Mouse (Mus musculus) heart, postnatal 25 days (tissue): ENCODE data around the gene Sycp2l. TPM values are rescaled to one million over a fixed set of nuclear protein-coding genes. Genes with fewer than 3 reads are reported as not detected.

ENCODE experiments used
- DNase-seq: peaks from one replicate; pipeline ENCODE4 v3.0.0; 2022; ENCODE audit warnings: low spot score
- intact Hi-C: fragments of 180-260 bp; cut with DNase I; formaldehyde crosslinking; loops from one replicate; pipeline ENCODE4 v1.15.1; 2025
- total RNA-seq, 2 experiments: library from RNA; stranded (reverse); gene quantifications; 2 replicates each; pipeline ENCODE4 v1.2.3; 2021

Gene Sycp2l
- total RNA-seq = not detected

GRCm38 (mm10) chr13:41113940-41114339 is at the start of gene Sycp2l:
Sycp2l (plus strand) TSS chr13:41114307.
- intact Hi-C loops = no loop called here
- DNase-seq = no peak

- DNase-seq = no peak
- intact Hi-C loops = no loop called here
These were observed 46.5 kb upstream of the Sycp2l start for GRCm38 (mm10) chr13:41067618-41068017.

DNA sequence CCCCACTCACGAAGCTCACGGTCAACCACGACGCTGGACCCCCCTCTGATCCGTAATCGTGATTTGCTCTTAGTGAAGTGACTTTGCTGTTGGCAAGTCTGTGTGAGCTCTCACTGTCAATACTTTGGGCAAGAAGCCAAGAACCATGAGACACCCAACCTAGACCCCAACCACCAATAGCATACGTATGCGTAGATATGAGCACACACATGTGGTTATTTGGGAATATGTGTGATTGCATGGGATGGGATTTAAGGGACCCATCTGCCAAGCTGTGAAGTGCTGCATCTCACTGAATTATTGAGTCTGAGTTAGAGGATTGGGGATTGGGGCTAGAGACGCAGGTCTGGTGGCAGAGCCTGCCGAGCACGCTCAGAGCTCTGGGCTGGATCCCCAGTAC is 42.5 kb upstream of the Sycp2l start:
- intact Hi-C loops = no loop called here
- no peak for DNase-seq

DNA sequence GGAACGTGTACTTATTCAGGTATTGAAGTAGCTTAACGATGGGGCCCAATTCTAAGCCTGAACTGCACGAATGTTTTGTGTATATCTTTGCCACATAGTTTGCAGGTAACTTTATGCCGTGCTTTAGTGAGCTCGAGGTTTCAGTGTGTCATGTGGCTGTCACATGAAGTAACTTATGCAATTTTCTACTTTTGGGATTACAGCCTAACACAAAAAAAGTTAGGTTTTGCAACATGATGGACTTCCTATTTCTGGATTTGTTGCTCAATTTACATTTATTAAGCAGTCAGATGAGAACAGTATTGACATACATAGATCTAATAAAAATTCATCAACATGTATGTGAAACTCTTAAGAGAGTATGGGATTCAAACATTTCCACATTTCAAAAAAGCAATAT is 40.3 kb upstream of the Sycp2l start:
- intact Hi-C loops = no loop called here
- DNase-seq = no peak

GRCm38 (mm10) chr13:41077921-41078320 is 36.2 kb upstream of the Sycp2l start:
- DNase-seq = no peak
- intact Hi-C loops = no loop called here

DNA sequence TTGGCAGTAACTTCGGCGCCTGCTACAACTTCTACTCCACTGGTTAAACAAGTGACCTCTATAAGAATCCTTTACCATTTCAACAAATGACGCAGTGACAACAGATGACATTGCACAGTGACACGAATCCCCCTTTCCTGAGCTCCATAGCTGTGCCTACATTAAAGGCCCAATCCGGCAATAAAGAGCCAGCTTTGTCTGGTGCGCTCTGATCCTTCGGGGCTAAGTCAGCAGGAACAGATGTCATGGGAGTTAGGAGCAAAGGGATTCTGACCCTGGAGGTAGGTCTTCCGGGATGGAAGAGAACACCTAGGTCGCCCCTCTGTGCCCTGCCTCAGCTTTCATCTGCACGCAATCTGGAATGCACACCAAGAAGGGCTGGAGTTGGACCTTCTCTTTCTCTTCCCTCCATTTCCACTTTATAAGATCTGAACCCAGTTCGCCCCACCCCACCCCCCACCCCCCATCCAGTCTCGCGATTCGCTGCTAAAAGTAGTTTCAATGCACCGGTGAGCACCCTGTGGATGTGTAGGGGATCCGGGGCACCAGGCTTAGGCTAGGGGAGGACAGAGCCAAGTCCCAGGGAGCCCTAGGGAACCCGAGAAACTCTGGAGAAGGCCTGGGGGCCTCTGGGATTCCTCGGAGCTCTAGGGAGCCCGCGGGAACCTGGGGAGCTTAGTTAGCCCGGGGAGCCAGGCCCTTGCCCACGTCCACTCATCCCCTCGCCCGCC is 35.3 kb upstream of the Sycp2l start:
- intact Hi-C loops = no loop called here
- DNase-seq = no peak

GRCm38 (mm10) chr13:41079421-41079780 is 34.7 kb upstream of the Sycp2l start, which contains the start of gene Mak:
Mak (minus strand) TSS chr13:41079706.
- intact Hi-C loops = no loop called here
- no peak for DNase-seq

GRCm38 (mm10) chr13:41079859-41080258 is 34.2 kb upstream of the Sycp2l start:
- intact Hi-C loops = no loop called here
- no peak for DNase-seq

DNA sequence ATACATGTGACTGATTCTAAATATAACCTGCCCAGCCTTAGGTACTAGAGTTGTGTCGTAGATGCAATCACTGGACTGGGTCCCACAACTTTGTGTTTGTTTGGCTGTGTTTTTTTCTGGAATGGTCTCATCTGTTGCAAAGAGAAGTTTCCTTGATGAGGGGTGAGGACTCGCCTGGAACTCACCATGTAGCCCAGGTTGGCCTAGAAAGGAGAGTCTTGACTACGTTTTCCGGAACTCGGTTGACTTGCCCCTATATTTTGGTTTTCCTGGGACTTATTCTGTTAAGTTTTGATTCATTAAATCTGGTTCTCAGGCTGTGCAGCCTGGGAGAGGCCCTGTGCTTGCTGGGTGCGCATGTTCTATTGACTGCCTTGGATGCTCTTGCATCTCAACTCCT is 33.4 kb upstream of the Sycp2l start:
- intact Hi-C loops = no loop called here
- no peak for DNase-seq

- DNase-seq = no peak
- intact Hi-C loops = loop anchor here (2.0 kb wide), 1 partner anchor 154 kb away; no protein-coding TSS in a partner anchor
These were observed 29.6 kb upstream of the Sycp2l start for GRCm38 (mm10) chr13:41084521-41084920.

DNA sequence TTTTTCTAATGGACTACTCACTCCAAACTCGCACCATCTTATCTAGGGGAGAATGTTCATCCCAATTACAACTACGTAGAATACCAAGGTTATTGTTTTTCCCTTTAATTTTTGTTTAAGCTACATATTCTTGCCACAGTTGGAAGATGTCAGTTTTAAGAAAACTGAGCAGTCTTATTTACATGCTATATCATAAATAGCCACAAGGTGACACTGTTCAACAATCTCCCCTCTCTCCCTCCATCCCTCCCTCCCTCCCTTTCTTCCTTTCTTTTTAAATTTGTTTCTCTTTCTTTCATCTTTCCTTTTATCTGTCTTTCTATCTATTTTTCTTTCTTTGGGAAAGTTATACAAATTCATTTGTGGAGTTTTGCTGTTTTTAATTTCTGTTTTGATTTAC is 29.0 kb upstream of the Sycp2l start:
- intact Hi-C loops = loop anchor here (2.0 kb wide), 1 partner anchor 154 kb away; no protein-coding TSS in a partner anchor
- no peak for DNase-seq

GRCm38 (mm10) chr13:41088746-41089145 is 25.4 kb upstream of the Sycp2l start:
- DNase-seq = no peak
- intact Hi-C loops = no loop called here

DNA sequence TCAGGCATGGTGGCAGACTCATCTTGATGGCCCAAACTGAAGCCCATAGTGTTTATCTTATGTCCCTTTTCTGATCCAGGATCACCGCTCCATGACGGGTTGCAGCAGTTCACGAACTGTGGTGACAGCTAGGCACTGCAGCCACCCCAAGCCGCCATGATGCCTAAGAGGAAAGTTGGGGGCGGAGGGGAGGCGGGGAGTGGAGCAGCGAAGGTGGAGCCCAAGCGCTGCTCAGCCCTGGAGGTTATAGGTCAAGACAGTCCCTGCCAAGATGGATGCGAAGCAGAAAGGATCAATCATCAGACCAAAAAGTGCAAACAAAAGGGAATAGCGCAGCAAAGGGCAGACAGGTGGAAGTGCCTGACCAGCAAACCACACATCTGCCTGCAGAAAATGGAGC is 22.8 kb upstream of the Sycp2l start:
- intact Hi-C loops = no loop called here
- no peak for DNase-seq

DNA sequence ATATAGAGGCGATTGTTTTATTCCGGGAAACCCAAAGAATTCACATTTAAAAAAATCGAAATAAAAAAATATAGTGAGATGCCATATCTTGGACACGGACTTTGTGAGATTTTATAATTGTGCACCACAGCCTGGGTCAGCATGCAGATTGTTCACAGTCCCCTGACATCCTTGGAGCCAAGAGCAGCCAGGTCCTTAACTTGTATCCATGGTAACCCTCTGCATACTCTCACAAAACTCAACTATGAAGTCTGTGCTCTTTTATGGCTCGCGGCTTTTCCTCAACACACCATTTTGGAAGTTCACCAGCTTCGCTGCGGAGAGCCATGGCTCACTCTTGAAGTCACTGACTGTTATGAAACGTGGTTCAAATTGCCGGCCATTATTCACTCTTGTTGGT is 19.9 kb upstream of the Sycp2l start:
- intact Hi-C loops = no loop called here
- DNase-seq = no peak

DNA sequence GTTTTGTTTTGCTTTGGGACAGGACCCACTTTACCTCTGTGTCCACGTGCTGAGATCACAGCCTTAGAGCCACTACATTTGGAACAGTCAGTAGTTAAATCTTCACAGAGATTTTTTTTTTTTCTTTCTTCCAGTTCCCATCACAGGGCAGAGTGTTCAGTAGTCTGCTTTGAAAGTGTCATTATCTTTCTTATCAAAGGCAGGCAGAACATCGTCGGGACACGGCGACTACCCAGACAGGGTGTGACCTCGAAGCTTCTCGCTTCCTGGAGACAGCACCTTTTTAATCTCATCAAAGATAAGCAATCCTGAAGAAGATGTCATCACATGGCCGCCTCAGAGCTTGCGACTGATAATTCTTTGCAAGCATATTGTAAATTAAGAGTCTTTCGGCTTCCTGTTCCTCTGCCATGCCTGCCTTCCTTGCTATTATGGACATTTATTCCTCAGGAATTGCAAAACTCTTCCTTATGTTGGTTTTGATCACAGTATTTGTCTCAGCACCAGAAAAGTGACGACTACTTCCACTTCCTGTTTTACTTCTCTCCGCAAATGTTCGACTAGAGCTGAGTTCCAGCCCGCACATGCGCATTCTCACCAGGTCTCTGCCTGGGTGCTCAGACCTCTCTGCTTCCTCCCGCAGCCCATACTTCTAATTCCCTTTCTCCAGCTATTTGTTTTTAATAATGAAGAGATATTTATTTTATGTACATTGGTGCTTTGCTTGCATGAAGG is 16.6 kb upstream of the Sycp2l start:
- intact Hi-C loops = no loop called here
- no peak for DNase-seq

DNA sequence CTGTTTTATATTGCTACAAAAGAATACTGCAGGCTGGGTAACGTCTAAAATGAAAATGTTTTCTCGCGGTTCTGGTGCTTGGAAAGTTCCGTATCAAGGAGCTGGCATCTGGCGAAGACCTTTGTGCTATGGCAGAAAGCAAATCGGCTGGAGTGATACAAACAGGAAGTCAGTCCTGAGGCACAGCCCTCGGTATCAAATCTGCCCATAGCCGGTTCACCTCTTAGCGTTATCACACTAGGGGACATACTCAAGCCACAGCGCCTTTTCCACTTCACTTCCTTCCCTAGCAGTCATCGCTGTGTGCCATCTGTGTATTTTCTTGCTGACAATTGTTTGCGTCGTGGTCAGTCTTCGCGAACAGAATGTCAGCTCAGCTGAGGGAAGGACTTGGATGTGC is 15.8 kb upstream of the Sycp2l start:
- intact Hi-C loops = no loop called here

GRCm38 (mm10) chr13:41100031-41100430 is 14.1 kb upstream of the Sycp2l start:
- intact Hi-C loops = no loop called here
- no peak for DNase-seq

More for the DNA sequence above, 15.8 kb upstream of the Sycp2l start:
- DNase-seq = no peak

GRCm38 (mm10) chr13:41103841-41104525 is 10.1 kb upstream of the Sycp2l start:
- intact Hi-C loops = no loop called here

DNA sequence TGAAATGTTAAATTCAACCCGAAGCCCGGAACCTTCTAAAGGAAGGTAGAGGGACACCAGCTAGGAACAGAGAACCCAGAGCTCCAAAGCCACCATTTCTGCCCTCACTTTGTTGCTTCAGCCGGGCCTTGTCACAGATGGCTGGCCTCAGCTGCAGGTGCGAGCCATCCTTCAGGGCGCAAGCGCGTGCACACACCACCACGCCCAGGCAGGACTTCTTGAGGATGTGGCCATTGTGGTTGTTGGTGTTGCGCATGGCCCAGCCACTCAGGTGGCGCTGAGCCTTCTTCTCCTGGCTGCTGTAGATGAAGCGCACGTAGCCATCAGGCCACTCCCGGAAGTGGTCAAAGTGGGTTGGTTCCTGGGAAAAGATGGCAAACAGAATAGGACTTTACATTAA is 8.6 kb upstream of the Sycp2l start:
- DNase-seq = no peak
- intact Hi-C loops = no loop called here

More at GRCm38 (mm10) chr13:41103841-41104525, 10.1 kb upstream of the Sycp2l start:
- no peak for DNase-seq

- no peak for DNase-seq
- intact Hi-C loops = no loop called here
These were observed 3.2 kb upstream of the Sycp2l start, which contains the start of gene Gcm2 for GRCm38 (mm10) chr13:41110935-41111334. Gcm2 (minus strand) TSS chr13:41111035.
